16 mouse cellular contexts compared by ENCODE assay signal in the genomic region with DNA sequence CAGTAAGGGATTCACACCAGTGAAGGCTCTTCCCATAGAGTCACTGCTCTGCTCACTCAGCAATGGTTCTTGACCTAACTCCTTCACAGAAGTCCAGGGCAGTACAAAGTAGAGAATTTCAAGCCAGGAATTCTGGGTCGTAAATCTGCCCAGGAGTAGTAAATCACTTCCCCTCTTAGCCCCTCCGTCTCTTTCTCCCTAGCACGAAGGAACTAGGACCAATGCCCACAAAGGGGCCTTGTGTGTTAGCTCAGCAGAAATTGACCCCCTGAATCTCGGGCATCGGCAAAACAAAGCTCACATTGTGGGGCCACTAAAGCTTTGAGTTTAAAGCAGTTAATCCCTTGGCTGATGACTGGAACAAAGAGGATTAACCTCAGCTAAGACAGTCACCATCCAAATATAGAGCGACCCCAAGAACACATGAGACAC. TPM values are rescaled to one million over a fixed set of nuclear protein-coding genes. Genes with fewer than 3 reads are reported as not detected.
DNase-seq lines count a peak whose midpoint lies in the region; ATAC-seq and TF ChIP-seq lines count a peak whose summit lies in the region.
"Had no signal": no experiment of that assay in that cellular context is flagged by ENCODE, and none has a peak within 500 bp of the region (broad histone marks: within the 10 kb centered on the region; RNA-seq: fewer than 3 reads in every experiment).

No protein-coding gene starts in this region.

- DNase-seq in cerebellum, adult 2 months, result no peak
- DNase-seq in cerebellum, adult 9-11 months, result no peak
- peak; percentile 78 for DNase-seq in kidney, postnatal 0 days (ENCODE audit: low spot score)
- no peak for DNase-seq in kidney, adult 11 months
- DNase-seq: adrenal gland, postnatal 14 days; cerebellum, adult 11 months; kidney, postnatal 25 days; lung, embryonic 14.5 days; thymus, adult 18-20 months had no signal

- no peak for TF ChIP-seq CTCF in cerebellum, adult 2 months (IDR thresholded peaks at IDR 0.05; ENCODE audit: borderline replicate concordance, insufficient read depth, low read depth, low read length)
- TF ChIP-seq CTCF in kidney, postnatal 0 days (IDR thresholded peaks at IDR 0.05; ENCODE audit: low read depth), result no peak

- H3K4me3 ChIP-seq in cerebellum, adult 2 months (replicated peaks; ENCODE audit: insufficient read depth, low read depth, low read length), result no peak overlapping the region
- no peak overlapping the region for H3K4me3 ChIP-seq in kidney, postnatal 0 days (replicated peaks; ENCODE audit: low read depth, low read length)
- H3K4me3 ChIP-seq in limb, embryonic 13.5 days, result no peak overlapping the region
- no peak overlapping the region for H3K4me3 ChIP-seq in neural tube, embryonic 15.5 days (replicated peaks)
- H3K4me3 ChIP-seq: heart, embryonic 12.5 days; hindbrain, embryonic 12.5 days; megakaryocyte, embryonic 14.5 days had no signal

- ATAC-seq in kidney, postnatal 0 days (replicated peaks; ENCODE audit: low FRiP score, low read depth), result no peak; the same call in 1 of the 2 replicates
- ATAC-seq in limb, embryonic 13.5 days (ENCODE audit: low FRiP score, low read depth), result no peak
- ATAC-seq in neural tube, embryonic 15.5 days (ENCODE audit: low FRiP score), result peak; percentile 63
- ATAC-seq in erythroblast, adult 5-6 weeks (replicated peaks; ENCODE audit: low FRiP score, poor library complexity, severe bottlenecking), result no peak
- ATAC-seq in cerebellum, adult (ENCODE audit: insufficient number of reproducible peaks, low FRiP score, low TSS enrichment), result no peak

- H3K9me3 ChIP-seq in kidney, postnatal 0 days (replicated peaks; ENCODE audit: low read length), result no peaks in the 10 kb centered on the region
- no peaks in the 10 kb centered on the region for H3K9me3 ChIP-seq in limb, embryonic 13.5 days
- H3K9me3 ChIP-seq in neural tube, embryonic 15.5 days (replicated peaks), result no peaks in the 10 kb centered on the region
- H3K9me3 ChIP-seq: heart, embryonic 12.5 days; hindbrain, embryonic 12.5 days; megakaryocyte, embryonic 14.5 days had no signal

- 57% methylated on average over 6 of the region's 6 CpGs for WGBS in cerebellum, adult 2 months
- WGBS in kidney, postnatal 0 days, result 9% methylated on average over 6 of the region's 6 CpGs
- 13% methylated on average over 6 of the region's 6 CpGs for WGBS in limb, embryonic 13.5 days
- WGBS in neural tube, embryonic 15.5 days, result 9% methylated on average over 6 of the region's 6 CpGs

- no peak for TF ChIP-seq POLR2A in cerebellum, adult 2 months (IDR thresholded peaks at IDR 0.05; ENCODE audit: borderline replicate concordance, insufficient read depth, low read length)

- H3K27ac ChIP-seq in cerebellum, adult 2 months (ENCODE audit: insufficient read depth, low read length), result peak overlapping the region; percentile 44; the same call in 1 of the 2 replicates
- H3K27ac ChIP-seq in kidney, postnatal 0 days, result no peak overlapping the region
- peak overlapping the region; percentile 15; the same call in 1 of the 2 replicates for H3K27ac ChIP-seq in limb, embryonic 13.5 days
- 0 out of 2 replicates have a peak overlapping the region, but pooled peaks have one; percentile 58 for H3K27ac ChIP-seq in neural tube, embryonic 15.5 days (replicated peaks)
- H3K27ac ChIP-seq: hindbrain, embryonic 12.5 days had no signal

- no peaks in the 10 kb centered on the region for H3K27me3 ChIP-seq in cerebellum, adult 2 months (ENCODE audit: control insufficient read depth, insufficient read depth, low read length)
- H3K27me3 ChIP-seq in kidney, postnatal 0 days (ENCODE audit: insufficient read depth, low read length), result no peaks in the 10 kb centered on the region
- H3K27me3 ChIP-seq in limb, embryonic 13.5 days, result no peaks in the 10 kb centered on the region
- H3K27me3 ChIP-seq in neural tube, embryonic 15.5 days (replicated peaks), result no peaks in the 10 kb centered on the region
- H3K27me3 ChIP-seq: hindbrain, embryonic 12.5 days had no signal

- H3K36me3 ChIP-seq in kidney, postnatal 0 days (ENCODE audit: insufficient read depth, low read length), result no peaks in the 10 kb centered on the region
- no peaks in the 10 kb centered on the region for H3K36me3 ChIP-seq in limb, embryonic 13.5 days
- H3K36me3 ChIP-seq in neural tube, embryonic 15.5 days, result no peaks in the 10 kb centered on the region
- H3K36me3 ChIP-seq: heart, embryonic 12.5 days; hindbrain, embryonic 12.5 days had no signal

- peaks cover 59% of the 10 kb centered on the region for H3K4me1 ChIP-seq in cerebellum, adult 2 months (ENCODE audit: control insufficient read depth, insufficient read depth, low read length)
- no peaks in the 10 kb centered on the region for H3K4me1 ChIP-seq in kidney, postnatal 0 days (replicated peaks; ENCODE audit: insufficient read depth, low read length)
- H3K4me1 ChIP-seq in limb, embryonic 13.5 days, result peaks cover 22% of the 10 kb centered on the region
- H3K4me1 ChIP-seq in neural tube, embryonic 15.5 days, result peaks cover 18% of the 10 kb centered on the region
- H3K4me1 ChIP-seq: heart, embryonic 12.5 days; megakaryocyte, embryonic 14.5 days had no signal

- no peak overlapping the region for H3K4me2 ChIP-seq in kidney, postnatal 0 days (ENCODE audit: low read length)
- no peak overlapping the region for H3K4me2 ChIP-seq in limb, embryonic 13.5 days (replicated peaks)
- no peak overlapping the region for H3K4me2 ChIP-seq in neural tube, embryonic 15.5 days
- H3K4me2 ChIP-seq: heart, embryonic 12.5 days; hindbrain, embryonic 12.5 days; lung, embryonic 14.5 days had no signal

- H3K9ac ChIP-seq in kidney, postnatal 0 days (ENCODE audit: low read depth, low read length), result no peak overlapping the region
- no peak overlapping the region for H3K9ac ChIP-seq in limb, embryonic 13.5 days
- no peak overlapping the region for H3K9ac ChIP-seq in neural tube, embryonic 15.5 days (replicated peaks)
- H3K9ac ChIP-seq: heart, embryonic 12.5 days; hindbrain, embryonic 12.5 days; lung, embryonic 14.5 days had no signal

RNA-seq across cellular contexts. Expression of gene Sv2b, which starts 12.4 kb away (rescaled TPM):
- polyA plus RNA-seq in cerebellum, adult 2 months (2012; rRNA removed), result 89.2 and 103 TPM in 2 replicates
- 0.59 and 0.68 TPM in 2 replicates for polyA plus RNA-seq in kidney, postnatal 0 days (2015; fragmentation: Nextera tagmentation; extraction: Ambion mirVana)
- 1.5 and 2.6 TPM in 2 replicates for polyA plus RNA-seq in limb, embryonic 13.5 days (2015; fragmentation: Nextera tagmentation; extraction: Ambion mirVana)
- 17.9 and 20.2 TPM in 2 replicates for polyA plus RNA-seq in neural tube, embryonic 15.5 days (2015; fragmentation: Nextera tagmentation; extraction: Ambion mirVana)
- not detected in 2 replicates for total RNA-seq in erythroblast, adult 5-6 weeks (2015; ENCODE audit: low replicate concordance)
- not detected in 2 replicates for total RNA-seq in erythroblast, adult 5-6 weeks (2017; ENCODE audit: low replicate concordance)
